Mouse (Mus musculus): ENCODE measurements around the gene Pwwp2a. TPM values are rescaled to one million over a fixed set of nuclear protein-coding genes. Genes with fewer than 3 reads are reported as not detected.

Pwwp2a gene
- polyA plus RNA-seq, 1 experiment from 2014 or later, result 30.1 TPM

DNA sequence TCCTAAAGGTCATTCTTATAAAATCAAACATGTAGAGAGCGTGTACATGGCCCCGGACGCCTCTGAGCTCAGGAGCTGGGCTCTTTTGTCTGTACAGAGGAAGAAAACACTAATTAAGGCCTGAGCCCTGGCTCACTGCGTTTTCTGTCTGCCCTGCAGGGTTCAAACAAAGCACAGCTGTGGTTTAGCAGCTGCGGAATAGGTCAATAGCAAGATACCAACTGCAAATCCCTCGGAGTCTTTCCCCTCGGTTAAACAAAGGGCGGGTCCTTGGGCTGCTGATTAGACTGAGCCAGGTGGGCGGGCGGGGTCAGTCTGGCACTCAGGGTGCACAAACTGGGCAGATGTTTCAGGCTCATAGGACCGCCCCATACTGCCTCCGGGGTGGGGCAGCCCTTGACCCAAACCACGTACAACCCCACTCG, 28.7 kb upstream of the Pwwp2a start:
- no peaks in the 10 kb centered on the region for H3K4me1 ChIP-seq (ENCODE audit: control insufficient read depth, insufficient read depth, low read length)
- no peaks in the 10 kb centered on the region for H3K9me3 ChIP-seq (replicated peaks; ENCODE audit: control insufficient read depth, low read length)
- H3K4me3 ChIP-seq (ENCODE audit: low read depth, low read length), result no peak overlapping the region
- H3K9ac ChIP-seq (ENCODE audit: low read depth, low read length), result no peak overlapping the region; the same call in 1 of the 2 replicates
- ATAC-seq (replicated peaks; ENCODE audit: insufficient number of reproducible peaks, low FRiP score, low TSS enrichment), result no peak
- H3K27ac ChIP-seq (ENCODE audit: low read depth, low read length), result no peak overlapping the region
- 51% methylated on average over 14 of the region's 14 CpGs for WGBS (ENCODE audit: insufficient replicate concordance)
- no peaks in the 10 kb centered on the region for H3K27me3 ChIP-seq (ENCODE audit: control insufficient read depth, insufficient read depth, low read length)
- H3K36me3 ChIP-seq (ENCODE audit: control insufficient read depth, insufficient read depth, low read length), result no peaks in the 10 kb centered on the region
- no peak overlapping the region for H3K4me2 ChIP-seq

GRCm38 (mm10) chr11:43656464-43656863, 25.3 kb upstream of the Pwwp2a start:
- WGBS (ENCODE audit: insufficient replicate concordance), result 69% methylated on average over 8 of the region's 10 CpGs
- Histone ChIP-seq H3K4me2 (no peak overlapping the region), H3K4me3 (ENCODE audit: low read depth, low read length) (no peak overlapping the region), H3K36me3 (ENCODE audit: control insufficient read depth, insufficient read depth, low read length) (no peaks in the 10 kb centered on the region), H3K9me3 (replicated peaks; ENCODE audit: control insufficient read depth, low read length) (no peaks in the 10 kb centered on the region), H3K4me1 (ENCODE audit: control insufficient read depth, insufficient read depth, low read length) (no peaks in the 10 kb centered on the region), H3K9ac (ENCODE audit: low read depth, low read length) (no peak overlapping the region), H3K27ac (ENCODE audit: low read depth, low read length) (no peak overlapping the region), H3K27me3 (ENCODE audit: control insufficient read depth, insufficient read depth, low read length) (no peaks in the 10 kb centered on the region)
- no peak for ATAC-seq (replicated peaks; ENCODE audit: insufficient number of reproducible peaks, low FRiP score, low TSS enrichment)

GRCm38 (mm10) chr11:43658010-43658409, 23.8 kb upstream of the Pwwp2a start:
- WGBS (ENCODE audit: insufficient replicate concordance), result 85% methylated on average over 1 of the region's 1 CpGs
- H3K27me3 ChIP-seq (ENCODE audit: control insufficient read depth, insufficient read depth, low read length), result no peaks in the 10 kb centered on the region
- no peak overlapping the region for H3K4me3 ChIP-seq (ENCODE audit: low read depth, low read length)
- H3K9ac ChIP-seq (ENCODE audit: low read depth, low read length), result no peak overlapping the region
- H3K36me3 ChIP-seq (ENCODE audit: control insufficient read depth, insufficient read depth, low read length), result no peaks in the 10 kb centered on the region
- no peak overlapping the region for H3K4me2 ChIP-seq
- no peak for ATAC-seq (replicated peaks; ENCODE audit: insufficient number of reproducible peaks, low FRiP score, low TSS enrichment)
- H3K4me1 ChIP-seq (ENCODE audit: control insufficient read depth, insufficient read depth, low read length), result no peaks in the 10 kb centered on the region
- no peak overlapping the region for H3K27ac ChIP-seq (ENCODE audit: low read depth, low read length)
- no peaks in the 10 kb centered on the region for H3K9me3 ChIP-seq (replicated peaks; ENCODE audit: control insufficient read depth, low read length)

DNA sequence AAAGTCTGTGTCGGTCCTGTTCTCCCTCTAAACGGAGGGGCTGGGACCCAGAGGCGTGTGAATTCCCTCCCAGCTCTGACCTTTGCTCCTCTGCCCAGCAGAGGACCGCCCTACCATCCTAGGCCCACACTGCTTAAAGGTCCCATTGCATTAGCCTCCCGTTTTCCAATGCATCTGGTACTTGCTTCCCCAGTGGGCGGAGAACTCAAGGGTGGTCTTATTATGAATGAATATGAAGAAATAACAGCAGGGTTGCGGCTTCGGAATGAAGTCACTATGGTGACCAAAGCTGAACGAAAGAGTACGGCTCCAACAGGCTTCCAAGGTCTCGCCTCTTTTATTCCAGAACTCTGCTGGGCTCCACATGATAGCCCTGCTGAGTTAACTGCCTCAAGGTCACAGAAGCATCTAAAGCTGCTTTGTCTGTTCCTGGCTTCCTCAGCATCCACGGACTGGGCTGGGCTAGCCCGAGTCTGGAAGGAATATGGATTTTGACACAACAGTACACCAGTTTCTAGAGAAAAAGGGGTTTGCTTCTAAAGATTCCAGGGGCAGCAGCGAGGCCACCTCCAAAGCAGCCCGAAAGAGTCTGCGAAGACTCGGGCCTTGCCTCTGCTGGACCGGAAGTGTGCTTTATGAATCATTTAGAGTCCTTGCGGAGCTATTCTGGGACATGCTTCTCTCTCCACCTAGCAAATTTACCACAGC, 14.6 kb upstream of the Pwwp2a start:
- no peak overlapping the region for H3K9ac ChIP-seq (ENCODE audit: low read depth, low read length)
- no peak overlapping the region for H3K27ac ChIP-seq (ENCODE audit: low read depth, low read length)

GRCm38 (mm10) chr11:43682415-43683217, 818 bp downstream of the Pwwp2a start:
- Histone ChIP-seq H3K9ac (ENCODE audit: low read depth, low read length) (peak overlapping the region; percentile 97), H3K4me1 (ENCODE audit: control insufficient read depth, insufficient read depth, low read length) (peaks cover 9% of the 10 kb centered on the region; the same call in 1 of the 2 replicates), H3K9me3 (replicated peaks; ENCODE audit: control insufficient read depth, low read length) (no peaks in the 10 kb centered on the region), H3K27ac (ENCODE audit: low read depth, low read length) (peak overlapping the region; percentile 95), H3K36me3 (ENCODE audit: control insufficient read depth, insufficient read depth, low read length) (no peaks in the 10 kb centered on the region; the same call in 1 of the 2 replicates), H3K4me2 (peak overlapping the region; percentile 84), H3K4me3 (ENCODE audit: low read depth, low read length) (peak overlapping the region; percentile 89), H3K27me3 (ENCODE audit: control insufficient read depth, insufficient read depth, low read length) (no peaks in the 10 kb centered on the region)
- WGBS (ENCODE audit: insufficient replicate concordance), result 1% methylated on average over 55 of the region's 72 CpGs
- peak; percentile 12; the same call in 1 of the 2 replicates for ATAC-seq (replicated peaks; ENCODE audit: insufficient number of reproducible peaks, low FRiP score, low TSS enrichment)

More for the DNA sequence above, 14.6 kb upstream of the Pwwp2a start:
- Histone ChIP-seq H3K4me1 (ENCODE audit: control insufficient read depth, insufficient read depth, low read length) (no peaks in the 10 kb centered on the region), H3K9me3 (replicated peaks; ENCODE audit: control insufficient read depth, low read length) (no peaks in the 10 kb centered on the region), H3K36me3 (ENCODE audit: control insufficient read depth, insufficient read depth, low read length) (no peaks in the 10 kb centered on the region), H3K27me3 (ENCODE audit: control insufficient read depth, insufficient read depth, low read length) (no peaks in the 10 kb centered on the region), H3K4me2 (no peak overlapping the region), H3K4me3 (ENCODE audit: low read depth, low read length) (no peak overlapping the region)
- no peak for ATAC-seq (replicated peaks; ENCODE audit: insufficient number of reproducible peaks, low FRiP score, low TSS enrichment)
- WGBS (ENCODE audit: insufficient replicate concordance), result 74% methylated on average over 19 of the region's 19 CpGs

DNA sequence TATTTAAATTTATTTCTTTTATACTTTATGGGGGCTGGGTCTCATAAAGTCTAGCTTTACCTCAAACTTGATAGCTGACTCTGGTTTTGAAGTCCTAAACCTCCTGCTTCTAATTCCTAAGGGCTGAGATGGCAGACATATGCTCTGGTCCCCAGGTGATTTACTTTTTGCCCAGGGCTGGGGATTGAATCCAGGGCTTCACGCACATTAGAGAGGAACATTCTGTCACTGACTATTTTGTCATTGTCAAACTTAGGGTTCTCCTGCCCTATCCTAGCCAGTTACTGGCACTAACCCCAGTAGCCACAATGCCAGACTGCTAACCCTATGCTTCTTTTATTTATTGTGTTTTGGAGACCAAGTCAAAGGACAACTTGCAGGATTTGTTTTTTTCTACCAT, 7.1 kb downstream of the Pwwp2a start:
- peaks cover 23% of the 10 kb centered on the region for H3K36me3 ChIP-seq (ENCODE audit: control insufficient read depth, insufficient read depth, low read length)
- H3K27me3 ChIP-seq (ENCODE audit: control insufficient read depth, insufficient read depth, low read length), result no peaks in the 10 kb centered on the region
- WGBS (ENCODE audit: insufficient replicate concordance), result 97% methylated on average over 1 of the region's 1 CpGs
- no peaks in the 10 kb centered on the region; the same call in 1 of the 2 replicates for H3K4me1 ChIP-seq (ENCODE audit: control insufficient read depth, insufficient read depth, low read length)
- no peaks in the 10 kb centered on the region for H3K9me3 ChIP-seq (replicated peaks; ENCODE audit: control insufficient read depth, low read length)
- no peak overlapping the region for H3K4me2 ChIP-seq
- no peak overlapping the region for H3K9ac ChIP-seq (ENCODE audit: low read depth, low read length)
- H3K27ac ChIP-seq (ENCODE audit: low read depth, low read length), result no peak overlapping the region
- no peak for ATAC-seq (replicated peaks; ENCODE audit: insufficient number of reproducible peaks, low FRiP score, low TSS enrichment)
- no peak overlapping the region for H3K4me3 ChIP-seq (ENCODE audit: low read depth, low read length)

DNA sequence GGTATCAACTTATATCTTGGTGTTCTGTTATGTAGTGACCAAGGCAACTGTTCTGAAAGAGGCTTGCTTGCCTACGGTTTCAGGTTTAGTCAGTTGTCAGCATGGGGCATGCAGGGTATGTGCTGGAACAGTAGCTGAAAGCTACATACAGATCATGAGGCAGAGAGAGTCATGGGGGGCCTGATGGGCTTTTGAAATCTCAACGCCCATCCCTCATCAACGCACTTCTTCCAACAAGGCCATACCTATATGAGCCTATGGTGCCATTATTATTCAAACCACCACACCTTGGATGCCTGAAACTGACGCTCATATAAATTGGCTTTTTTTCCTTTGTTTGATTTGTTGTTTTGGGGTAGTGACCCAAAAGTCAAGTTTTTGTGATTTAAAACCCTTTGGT, 14.8 kb downstream of the Pwwp2a start:
- Histone ChIP-seq H3K27me3 (ENCODE audit: control insufficient read depth, insufficient read depth, low read length) (no peaks in the 10 kb centered on the region), H3K36me3 (ENCODE audit: control insufficient read depth, insufficient read depth, low read length) (peaks cover 17% of the 10 kb centered on the region), H3K4me2 (no peak overlapping the region), H3K9me3 (replicated peaks; ENCODE audit: control insufficient read depth, low read length) (no peaks in the 10 kb centered on the region), H3K27ac (ENCODE audit: low read depth, low read length) (no peak overlapping the region), H3K9ac (ENCODE audit: low read depth, low read length) (no peak overlapping the region), H3K4me3 (ENCODE audit: low read depth, low read length) (no peak overlapping the region), H3K4me1 (ENCODE audit: control insufficient read depth, insufficient read depth, low read length) (no peaks in the 10 kb centered on the region)
- WGBS (ENCODE audit: insufficient replicate concordance), result 90% methylated on average over 4 of the region's 4 CpGs
- no peak for ATAC-seq (replicated peaks; ENCODE audit: insufficient number of reproducible peaks, low FRiP score, low TSS enrichment)

- H3K27ac ChIP-seq (ENCODE audit: low read depth, low read length), result no peak overlapping the region
Measured at GRCm38 (mm10) chr11:43698621-43699020, 16.8 kb downstream of the Pwwp2a start.

More at GRCm38 (mm10) chr11:43698621-43699020, 16.8 kb downstream of the Pwwp2a start:
- no peak overlapping the region for H3K9ac ChIP-seq (ENCODE audit: low read depth, low read length)
- no peaks in the 10 kb centered on the region for H3K4me1 ChIP-seq (ENCODE audit: control insufficient read depth, insufficient read depth, low read length)
- H3K36me3 ChIP-seq (ENCODE audit: control insufficient read depth, insufficient read depth, low read length), result peaks cover 13% of the 10 kb centered on the region
- no peaks in the 10 kb centered on the region for H3K9me3 ChIP-seq (replicated peaks; ENCODE audit: control insufficient read depth, low read length)
- H3K4me3 ChIP-seq (ENCODE audit: low read depth, low read length), result no peak overlapping the region
- WGBS (ENCODE audit: insufficient replicate concordance), result 85% methylated on average over 5 of the region's 5 CpGs
- H3K27me3 ChIP-seq (ENCODE audit: control insufficient read depth, insufficient read depth, low read length), result no peaks in the 10 kb centered on the region
- H3K4me2 ChIP-seq, result no peak overlapping the region
- ATAC-seq (replicated peaks; ENCODE audit: insufficient number of reproducible peaks, low FRiP score, low TSS enrichment), result no peak
